Mouse (Mus musculus): ENCODE measurements around the gene Olfr1330.
"Not testable (repeated sequence)": the region's sequence is repeated elsewhere in the genome, so short reads cannot be mapped to it uniquely, and the experiment has no call there.

The Olfr1330 gene

GRCm38 (mm10) chr4:118888297-118888696 lies at the start of gene Olfr1330:
Gene Olfr1330, plus strand, starts transcription at chr4:118888597.
- no peak for DNase-seq

DNA sequence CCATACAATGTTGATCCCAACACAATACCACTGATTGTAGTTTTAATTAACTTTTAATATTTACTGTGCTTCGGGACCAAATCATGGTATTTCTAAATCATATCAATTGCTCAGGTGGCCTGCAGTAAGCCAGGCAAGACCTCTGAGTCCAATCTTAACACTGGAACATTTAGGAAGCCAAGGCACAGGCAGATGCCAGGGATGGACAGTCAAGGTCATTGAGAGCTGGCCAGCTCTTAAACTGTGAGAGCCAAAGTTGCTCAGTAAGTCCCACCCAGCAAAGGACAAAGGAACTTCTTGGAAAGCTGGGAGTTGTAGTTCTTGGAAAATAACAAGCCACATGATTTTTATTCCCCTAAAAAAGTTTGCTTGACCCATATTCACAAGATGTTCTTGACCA lies 26.6 kb upstream of the Olfr1330 start:
- no peak for DNase-seq

DNA sequence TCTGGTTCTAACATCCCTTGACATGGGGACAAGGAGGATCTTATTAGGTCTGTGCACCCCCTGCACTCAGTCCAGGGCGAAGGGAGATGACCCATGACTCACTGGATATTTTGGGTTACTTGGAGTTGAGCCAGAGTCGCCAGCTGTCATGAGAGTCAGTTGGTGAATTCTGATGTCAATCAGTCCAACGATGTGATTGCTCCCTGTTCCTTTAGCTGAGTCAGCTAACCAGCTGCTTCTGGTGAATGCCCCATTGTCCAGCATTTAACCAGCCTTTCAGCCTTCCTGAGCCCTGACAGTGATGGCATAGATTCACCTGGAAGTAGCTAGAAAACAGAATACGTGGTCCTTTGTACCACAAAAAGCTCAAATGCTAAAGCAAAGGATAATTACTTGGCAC lies 25.7 kb upstream of the Olfr1330 start:
- no peak for DNase-seq

GRCm38 (mm10) chr4:118864349-118864748 lies 24.0 kb upstream of the Olfr1330 start, which contains the start of gene Olfr1331:
Gene Olfr1331, plus strand, starts transcription at chr4:118864649.
- DNase-seq: no peak

DNA sequence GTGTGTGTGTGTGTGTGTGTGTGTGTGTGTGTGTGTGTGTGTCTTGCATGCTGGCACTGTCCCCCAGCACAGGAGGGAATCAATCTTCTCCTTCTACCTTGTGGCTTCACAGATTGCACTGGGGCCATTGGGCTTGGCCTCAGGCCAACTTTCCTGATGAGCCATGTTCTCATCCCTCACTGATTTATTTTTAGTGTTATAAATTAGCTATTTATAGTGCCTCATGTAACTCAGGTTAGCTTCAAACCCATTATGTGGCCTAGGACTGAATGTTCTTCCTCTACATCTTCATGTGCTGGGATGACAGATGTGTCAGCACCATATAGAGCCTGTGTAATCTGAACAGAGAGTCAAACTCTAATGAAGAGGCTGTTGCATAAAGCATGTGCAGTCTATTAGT lies 20.8 kb upstream of the Olfr1330 start:
- no peak for DNase-seq

DNA sequence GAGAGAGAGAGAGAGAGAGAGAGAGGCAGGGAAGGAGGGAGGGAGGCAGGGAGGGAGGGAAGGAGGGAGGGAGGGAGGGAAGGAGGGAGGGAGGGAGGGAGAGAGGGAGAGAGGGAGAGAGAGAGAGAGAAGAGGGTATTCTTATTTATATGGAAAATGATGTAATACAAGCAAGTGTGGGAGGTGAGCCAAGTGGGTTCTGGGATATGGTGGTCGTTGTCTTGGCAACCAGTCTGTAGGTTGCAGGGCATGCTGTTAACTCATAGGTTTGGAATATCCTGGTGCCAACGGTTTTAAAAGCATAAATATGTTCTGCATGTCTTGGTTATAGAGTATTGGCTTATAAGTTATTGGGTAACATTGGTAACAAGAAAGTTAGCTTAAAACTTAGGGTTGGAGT lies 13.6 kb downstream of the Olfr1330 start:
- DNase-seq: no peak

GRCm38 (mm10) chr4:118917365-118917764 lies 29.0 kb downstream of the Olfr1330 start, which contains the start of gene Olfr1329:
Gene Olfr1329, minus strand, starts transcription at chr4:118917465.
- not testable (repeated sequence) for DNase-seq

GRCm38 (mm10) chr4:118931326-118931725 lies 42.9 kb downstream of the Olfr1330 start:
- not testable (repeated sequence) for DNase-seq

DNA sequence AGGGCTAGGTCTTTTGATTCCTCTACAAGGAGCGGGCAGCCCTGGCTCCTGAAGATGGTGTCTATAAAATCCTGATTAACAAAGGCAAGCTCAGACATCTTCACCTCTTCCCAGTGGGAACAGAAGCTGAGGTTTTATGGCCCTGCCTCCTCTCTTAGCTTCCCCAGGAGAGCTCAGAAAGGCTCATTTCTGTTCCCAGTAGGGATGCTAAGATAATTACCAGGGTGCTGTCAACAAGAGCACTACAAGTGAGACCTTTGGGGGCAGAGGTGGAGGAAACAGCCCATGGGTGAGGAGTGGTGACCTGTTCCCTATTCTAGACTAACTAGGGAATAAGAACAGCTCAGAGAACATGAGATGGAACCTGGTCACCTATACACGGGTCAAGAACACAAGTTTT lies 50.1 kb downstream of the Olfr1330 start, which contains the start of gene Olfr1328:
Gene Olfr1328, minus strand, starts transcription at position 101 of the 400 bp plus-strand sequence.
- no peak for DNase-seq
